Mouse (Mus musculus) heart, embryonic 15.5 days (tissue): ENCODE measurements around the gene Tcl1b4. TPM values are rescaled to one million over a fixed set of nuclear protein-coding genes. Genes with fewer than 3 reads are reported as not detected.

ENCODE experiments used
- ATAC-seq: fragments of 200-750 bp; cut with Nextera tagmentation; replicated peaks from 2 replicates; pipeline ENCODE4 v1.8.0; 2017; ENCODE audit warnings: low read depth, moderate TSS enrichment; ENCODE audit not compliant: insufficient number of reproducible peaks, insufficient read depth, low FRiP score
- H3K27ac ChIP-seq: fragments of 300-500 bp; sonication (generic); 2 replicates; pipeline ENCODE4 v1.5.1; 2015; ENCODE audit warnings: mild to moderate bottlenecking, inconsistent platforms
- H3K27me3 ChIP-seq: fragments of 300-500 bp; sonication (generic); 2 replicates; pipeline ENCODE4 v1.6.1; 2015; ENCODE audit warnings: inconsistent platforms
- H3K36me3 ChIP-seq: fragments of 300-500 bp; sonication (generic); 2 replicates; pipeline ENCODE4 v1.6.1; 2015; ENCODE audit warnings: mild to moderate bottlenecking, inconsistent platforms
- H3K4me1 ChIP-seq: fragments of 300-500 bp; sonication (generic); replicated peaks from 2 replicates; pipeline ENCODE4 v1.6.1; 2015; ENCODE audit warnings: inconsistent platforms
- H3K4me2 ChIP-seq: fragments of 300-500 bp; sonication (generic); 2 replicates; pipeline ENCODE4 v1.6.1; 2015; ENCODE audit warnings: inconsistent platforms, mild to moderate bottlenecking, moderate library complexity
- H3K4me3 ChIP-seq: fragments of 300-500 bp; sonication (generic); 2 replicates; pipeline ENCODE4 v1.5.1; 2015; ENCODE audit warnings: mild to moderate bottlenecking, inconsistent platforms
- H3K9ac ChIP-seq: fragments of 300-500 bp; sonication (generic); 2 replicates; pipeline ENCODE4 v1.6.1; 2015; ENCODE audit warnings: mild to moderate bottlenecking, inconsistent platforms
- H3K9me3 ChIP-seq: fragments of 300-500 bp; sonication (generic); replicated peaks from 2 replicates; pipeline ENCODE4 v1.6.1; 2016; ENCODE audit warnings: inconsistent platforms
- WGBS: fragments of 180-500 bp; shearing (Covaris S2); methylation state at CpG from one replicate; pipeline ENCODE4 v1.1.7; 2015; ENCODE audit warnings: mixed read lengths; 5-methylcytosine and 5-hydroxymethylcytosine counted together
- polyA plus RNA-seq: library from polyadenylated mRNA; unstranded; fragments of >200 nt; fragmentation: Nextera tagmentation; extraction: Ambion mirVana; gene quantifications from 2 replicates; pipeline ENCODE4 v1.2.1, GENCODE M21; 2015

The Tcl1b4 gene
- polyA plus RNA-seq, 1 experiment from 2014 or later, result not detected

GRCm38 (mm10) chr12:105207071-105207470 lies 5.3 kb downstream of the Tcl1b4 start:
- no peak overlapping the region for H3K27ac ChIP-seq
- ATAC-seq, result no peak
- H3K4me1 ChIP-seq, result no peaks in the 10 kb centered on the region
- no peak overlapping the region for H3K4me3 ChIP-seq
- 36% methylated on average over 1 of the region's 1 CpGs for WGBS
- no peak overlapping the region for H3K9ac ChIP-seq
- no peaks in the 10 kb centered on the region for H3K9me3 ChIP-seq
- no peaks in the 10 kb centered on the region for H3K27me3 ChIP-seq
- H3K4me2 ChIP-seq, result no peak overlapping the region
- H3K36me3 ChIP-seq, result no peaks in the 10 kb centered on the region

DNA sequence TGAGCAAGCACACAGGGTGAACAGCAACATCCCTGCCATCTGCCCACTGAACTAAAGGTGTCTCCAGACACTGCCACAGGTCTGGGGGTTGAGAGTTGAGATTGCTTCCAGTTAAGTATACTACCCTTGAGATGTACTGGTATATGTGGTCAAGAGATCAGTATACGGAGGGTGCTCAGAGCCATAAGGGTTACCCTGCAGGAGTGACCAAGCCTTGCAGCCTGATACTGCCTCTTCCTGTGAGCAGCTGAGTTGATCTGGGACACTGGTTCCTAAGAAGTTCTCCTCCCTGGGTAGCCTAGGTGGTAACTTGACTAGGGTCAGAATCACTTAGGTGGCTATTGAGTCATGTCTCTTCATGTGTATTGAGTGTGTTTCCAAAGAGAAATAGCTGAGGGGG lies 6.7 kb downstream of the Tcl1b4 start:
- Histone ChIP-seq H3K4me3 (no peak overlapping the region), H3K9me3 (no peaks in the 10 kb centered on the region), H3K4me1 (no peaks in the 10 kb centered on the region), H3K27me3 (no peaks in the 10 kb centered on the region), H3K36me3 (no peaks in the 10 kb centered on the region), H3K4me2 (no peak overlapping the region), H3K27ac (no peak overlapping the region), H3K9ac (no peak overlapping the region)
- WGBS, result 89% methylated on average over 1 of the region's 1 CpGs
- ATAC-seq, result no peak

DNA sequence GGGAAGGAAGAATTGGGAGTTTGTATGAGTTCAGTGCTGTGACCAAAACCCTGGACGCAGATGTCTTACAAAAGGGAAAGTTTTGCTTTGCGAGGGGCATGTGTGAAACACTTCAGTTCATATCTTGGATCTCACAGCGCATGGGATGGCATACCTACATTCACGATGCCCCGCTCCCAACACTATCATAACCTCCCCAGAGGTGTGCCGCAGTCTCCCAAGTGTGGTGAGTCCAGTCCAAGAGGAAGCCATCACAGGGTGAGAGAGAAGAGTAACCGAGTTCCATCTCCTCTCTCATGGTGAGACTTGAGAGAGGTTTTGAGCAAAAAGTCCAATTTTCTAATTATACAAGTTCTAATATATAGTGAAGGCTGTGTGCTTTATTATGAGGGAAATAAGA lies 7.5 kb downstream of the Tcl1b4 start:
- Histone ChIP-seq H3K9me3 (no peaks in the 10 kb centered on the region), H3K4me1 (no peaks in the 10 kb centered on the region), H3K9ac (no peak overlapping the region), H3K27me3 (no peaks in the 10 kb centered on the region), H3K4me2 (no peak overlapping the region), H3K4me3 (no peak overlapping the region), H3K27ac (no peak overlapping the region), H3K36me3 (no peaks in the 10 kb centered on the region)
- 87% methylated on average over 7 of the region's 7 CpGs for WGBS
- no peak for ATAC-seq

DNA sequence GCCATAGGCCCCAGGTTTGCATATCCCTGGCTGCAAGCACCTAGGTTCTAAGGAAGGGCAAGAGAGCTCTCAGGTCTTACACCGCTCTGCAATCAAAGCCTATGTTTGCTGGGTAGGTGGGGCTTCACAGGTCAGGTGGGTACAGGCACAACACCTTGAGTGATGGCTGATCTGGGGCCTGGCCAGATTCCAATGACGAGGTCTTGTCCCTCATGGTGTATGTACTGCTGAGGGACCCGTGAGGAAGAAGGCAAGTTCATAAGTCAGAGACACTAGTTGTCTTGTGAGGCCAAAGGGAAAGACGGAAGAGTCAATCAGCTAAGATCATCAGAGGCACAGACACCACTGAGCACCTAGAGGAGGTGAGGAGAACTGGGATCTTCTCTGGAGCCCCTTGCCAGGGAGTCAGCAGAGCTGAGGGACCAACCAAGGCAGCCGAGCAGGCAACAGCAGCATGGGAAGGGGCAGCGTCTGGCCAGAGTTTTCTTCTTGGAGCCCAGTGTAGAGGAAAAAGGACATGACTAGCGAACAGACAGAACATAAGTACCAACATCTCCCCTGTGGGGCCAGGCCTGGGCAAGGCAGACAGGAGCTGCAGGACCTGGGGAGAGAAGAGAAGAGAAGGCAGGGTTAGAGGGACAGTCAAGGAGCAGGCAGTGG lies 15.5 kb downstream of the Tcl1b4 start:
- Histone ChIP-seq H3K9ac (no peak overlapping the region), H3K27ac (no peak overlapping the region), H3K4me2 (no peak overlapping the region), H3K27me3 (no peaks in the 10 kb centered on the region), H3K36me3 (no peaks in the 10 kb centered on the region), H3K4me3 (no peak overlapping the region), H3K9me3 (no peaks in the 10 kb centered on the region), H3K4me1 (no peaks in the 10 kb centered on the region)
- 80% methylated on average over 7 of the region's 7 CpGs for WGBS
- ATAC-seq, result no peak

DNA sequence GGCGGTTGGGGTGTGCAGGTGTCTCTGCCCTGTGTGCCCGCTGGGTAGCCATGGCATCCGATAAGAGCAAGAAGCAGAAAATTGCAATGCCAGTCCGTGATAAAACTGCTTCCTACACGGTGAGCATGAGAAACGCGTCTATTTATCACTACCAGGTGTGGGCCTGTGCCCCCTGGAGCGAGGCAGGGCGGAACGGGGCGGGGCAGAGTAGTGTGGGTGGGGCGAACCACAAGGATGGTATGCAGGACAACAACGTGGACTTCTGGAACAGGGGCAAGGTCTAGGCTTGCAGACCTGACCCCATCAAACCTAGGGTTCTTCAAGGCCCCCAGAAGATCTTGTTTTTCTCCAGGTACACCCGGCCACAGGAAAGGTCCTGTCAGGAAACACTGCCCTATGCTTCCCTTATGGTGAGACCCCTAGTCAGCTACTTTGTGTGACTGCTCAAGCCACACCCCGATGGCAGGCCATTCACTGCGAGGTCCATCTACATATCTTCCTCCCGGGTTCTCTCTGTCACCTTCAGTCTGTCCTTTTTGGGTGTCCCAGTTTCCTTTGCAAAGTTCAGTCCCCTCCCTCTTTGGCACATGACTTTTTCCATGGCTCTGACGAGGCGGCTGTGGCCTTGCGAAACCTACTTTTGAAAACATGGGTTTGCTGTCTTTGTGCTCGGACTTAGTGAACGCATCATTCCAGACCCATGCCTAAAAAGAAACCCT lies 21.0 kb downstream of the Tcl1b4 start, which contains the start of gene Tcl1:
Tcl1 (minus strand) TSS at position 193 of the 719 bp plus-strand sequence.
- Histone ChIP-seq H3K9ac (no peak within 1 kb of the TSS), H3K4me3 (no peak within 1 kb of the TSS), H3K4me1 (no peaks in the 10 kb centered on the region), H3K4me2 (no peak within 1 kb of the TSS), H3K9me3 (no peaks in the 10 kb centered on the region), H3K36me3 (no peaks in the 10 kb centered on the region), H3K27ac (no peak within 1 kb of the TSS), H3K27me3 (no peaks in the 10 kb centered on the region)
- 82% methylated on average over 22 of the region's 22 CpGs for WGBS
- no peak for ATAC-seq

DNA sequence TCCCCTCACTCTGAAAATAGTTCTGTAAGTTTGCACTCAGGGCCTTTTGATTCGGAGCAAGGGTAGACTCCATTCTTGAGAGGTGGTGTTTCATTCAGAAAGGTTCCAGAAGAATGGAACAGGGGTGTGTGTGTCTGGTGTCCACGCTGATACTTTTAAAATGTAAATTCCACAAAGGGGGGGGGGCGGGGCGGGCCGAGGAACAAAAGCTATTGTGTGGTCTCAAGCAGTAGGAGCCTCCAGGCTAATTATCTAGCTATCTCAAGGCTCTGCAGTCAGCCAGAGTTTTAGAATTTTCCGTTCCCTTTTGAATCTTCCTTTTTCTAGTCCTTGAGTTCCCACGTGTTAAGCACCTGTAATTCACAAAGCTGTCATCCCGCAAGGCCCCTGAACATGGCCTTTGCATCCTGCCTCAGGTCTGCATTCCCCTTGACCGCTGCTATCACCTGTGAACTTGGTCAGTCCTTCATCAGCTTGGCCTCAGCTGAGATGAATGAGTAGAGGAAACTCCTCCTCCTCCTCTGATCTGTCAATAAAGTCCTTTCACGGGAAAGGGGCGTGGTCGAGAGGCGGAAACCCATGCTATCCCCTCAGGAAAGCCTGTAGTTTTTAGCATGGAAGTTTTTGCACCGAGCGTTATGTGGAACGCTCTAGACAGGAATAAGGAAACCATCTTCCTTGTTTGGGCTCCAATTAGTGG lies 23.0 kb downstream of the Tcl1b4 start:
- 56% methylated on average over 16 of the region's 16 CpGs for WGBS
- Histone ChIP-seq H3K27me3 (no peaks in the 10 kb centered on the region), H3K4me2 (no peak overlapping the region), H3K9me3 (no peaks in the 10 kb centered on the region), H3K9ac (no peak overlapping the region), H3K36me3 (no peaks in the 10 kb centered on the region), H3K4me1 (no peaks in the 10 kb centered on the region), H3K4me3 (no peak overlapping the region), H3K27ac (no peak overlapping the region)
- ATAC-seq, result no peak

DNA sequence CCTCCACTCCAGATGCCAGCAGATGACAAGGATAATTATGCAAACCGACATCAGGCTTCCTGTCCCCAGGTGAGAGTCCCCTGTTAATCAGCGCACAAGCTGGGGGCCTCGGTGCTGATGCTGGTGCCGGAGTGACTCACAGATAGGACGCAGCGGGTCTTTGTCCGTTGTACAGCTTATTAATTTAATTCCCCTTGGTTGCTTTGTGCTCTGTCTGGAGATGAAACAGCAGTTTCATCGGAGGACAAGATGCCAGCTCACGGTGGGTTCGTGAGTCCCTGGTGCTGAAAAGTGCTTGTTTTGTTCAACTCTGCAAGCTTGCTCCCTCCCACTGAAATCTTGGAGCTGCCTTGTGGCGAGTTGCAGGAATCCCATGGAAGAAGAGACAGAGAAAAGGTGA lies 32.6 kb downstream of the Tcl1b4 start:
- no peak overlapping the region for H3K4me3 ChIP-seq
- H3K36me3 ChIP-seq, result no peaks in the 10 kb centered on the region
- ATAC-seq, result no peak
- WGBS, result 60% methylated on average over 11 of the region's 11 CpGs
- no peaks in the 10 kb centered on the region for H3K27me3 ChIP-seq
- no peaks in the 10 kb centered on the region for H3K4me1 ChIP-seq
- H3K27ac ChIP-seq, result no peak overlapping the region
- no peaks in the 10 kb centered on the region for H3K9me3 ChIP-seq
- H3K9ac ChIP-seq, result no peak overlapping the region
- H3K4me2 ChIP-seq, result no peak overlapping the region

DNA sequence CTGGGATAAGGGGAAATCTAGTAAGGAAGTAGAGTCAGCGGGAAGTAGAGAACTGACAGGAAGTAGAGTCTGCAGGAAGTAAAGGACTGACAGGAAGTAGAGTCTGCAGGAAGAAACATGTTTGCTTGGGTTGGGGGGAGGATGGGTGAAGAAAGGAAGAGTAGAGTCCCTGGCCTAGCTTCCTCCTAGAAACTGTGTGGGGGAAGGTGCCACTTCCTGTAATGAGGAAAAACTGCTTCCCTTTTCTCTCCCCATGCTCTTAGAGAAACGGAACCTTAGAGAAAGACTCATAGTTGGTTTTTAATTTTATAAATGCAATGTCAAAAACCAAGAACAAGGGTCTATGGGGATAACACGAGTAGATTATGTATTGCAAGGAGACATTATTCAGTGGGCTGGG lies 33.3 kb downstream of the Tcl1b4 start:
- Histone ChIP-seq H3K9ac (no peak overlapping the region), H3K4me2 (no peak overlapping the region), H3K36me3 (no peaks in the 10 kb centered on the region), H3K9me3 (no peaks in the 10 kb centered on the region), H3K4me3 (no peak overlapping the region), H3K4me1 (no peaks in the 10 kb centered on the region), H3K27ac (no peak overlapping the region), H3K27me3 (no peaks in the 10 kb centered on the region)
- 68% methylated on average over 3 of the region's 3 CpGs for WGBS
- ATAC-seq, result no peak

- ATAC-seq, result no peak
- 81% methylated on average over 9 of the region's 9 CpGs for WGBS
These were observed 37.3 kb downstream of the Tcl1b4 start for GRCm38 (mm10) chr12:105239060-105239459.

GRCm38 (mm10) chr12:105248763-105249233 lies 47.0 kb downstream of the Tcl1b4 start:
- WGBS, result 5% methylated on average over 9 of the region's 9 CpGs
- H3K9me3 ChIP-seq, result no peaks in the 10 kb centered on the region
- H3K4me1 ChIP-seq, result 0 out of 2 replicates have a peak, but pooled peaks cover 7% of the 10 kb centered on the region
- H3K27ac ChIP-seq, result no peak overlapping the region
- H3K4me2 ChIP-seq, result peak overlapping the region; percentile 39; the same call in 1 of the 2 replicates
- peaks cover 8% of the 10 kb centered on the region for H3K27me3 ChIP-seq
- no peaks in the 10 kb centered on the region for H3K36me3 ChIP-seq
- no peak overlapping the region for H3K4me3 ChIP-seq
- no peak for ATAC-seq
- no peak overlapping the region for H3K9ac ChIP-seq

More at GRCm38 (mm10) chr12:105239060-105239459, 37.3 kb downstream of the Tcl1b4 start:
- Histone ChIP-seq H3K4me3 (no peak overlapping the region), H3K36me3 (no peaks in the 10 kb centered on the region), H3K27ac (no peak overlapping the region), H3K9me3 (no peaks in the 10 kb centered on the region), H3K4me2 (no peak overlapping the region), H3K27me3 (no peaks in the 10 kb centered on the region), H3K9ac (no peak overlapping the region), H3K4me1 (no peaks in the 10 kb centered on the region)

DNA sequence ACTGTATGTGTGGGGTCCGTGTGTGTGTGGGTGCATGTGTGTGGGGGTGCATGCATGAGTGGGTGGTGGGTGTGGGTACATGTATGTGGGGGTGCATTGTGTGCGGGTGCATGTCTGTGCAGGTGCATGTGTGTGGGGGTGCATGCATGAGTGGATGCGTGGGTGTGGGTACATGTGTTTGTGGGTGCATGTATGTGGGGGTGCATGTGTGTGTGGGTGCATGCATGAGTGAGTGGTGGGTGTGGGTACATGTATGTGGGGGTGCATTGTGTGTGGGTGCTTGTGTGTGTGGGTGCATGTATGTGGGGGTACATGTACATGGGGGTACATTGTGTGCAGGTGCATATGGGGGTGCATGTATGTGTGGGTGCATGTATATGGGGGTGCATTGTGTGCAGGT lies 52.0 kb downstream of the Tcl1b4 start:
- H3K4me1 ChIP-seq, result 0 out of 2 replicates have a peak, but pooled peaks cover 1% of the 10 kb centered on the region
- ATAC-seq, result no peak
- H3K4me3 ChIP-seq, result no peak overlapping the region
- peaks cover 4% of the 10 kb centered on the region for H3K27me3 ChIP-seq
- H3K27ac ChIP-seq, result no peak overlapping the region
- WGBS, result 91% methylated on average over 3 of the region's 3 CpGs
- no peaks in the 10 kb centered on the region for H3K9me3 ChIP-seq
- H3K36me3 ChIP-seq, result no peaks in the 10 kb centered on the region
- no peak overlapping the region for H3K4me2 ChIP-seq
- no peak overlapping the region for H3K9ac ChIP-seq
